Mouse (Mus musculus): Measurements from ENCODE around the gene Zdhhc14. TPM values are rescaled to one million over a fixed set of nuclear protein-coding genes. Genes with fewer than 3 reads are reported as not detected.

The Zdhhc14 gene
- polyA plus RNA-seq, 1 experiment from 2014 or later, result 4.1 TPM

DNA sequence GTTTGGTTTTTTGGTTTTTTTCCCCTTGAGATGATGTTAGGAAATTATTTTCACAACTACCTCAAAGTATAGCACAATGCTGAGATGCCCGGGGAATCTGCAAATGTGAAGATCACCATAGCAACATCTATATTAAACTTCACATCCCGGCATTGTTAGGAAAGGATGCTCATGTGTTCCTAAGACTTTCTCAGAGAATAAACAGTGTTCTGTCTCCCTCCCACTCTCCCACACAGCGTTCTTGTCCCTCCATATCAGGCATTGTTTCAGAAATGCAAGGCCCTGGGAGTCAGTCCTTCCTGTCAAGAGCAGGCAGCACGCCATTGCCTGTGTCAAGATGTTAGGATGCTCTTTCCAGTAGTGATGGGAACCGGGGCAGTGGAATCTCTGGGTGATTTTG, 51.7 kb downstream of the Zdhhc14 start:
- Histone ChIP-seq H3K27ac (replicated peaks) (no peak overlapping the region), H3K36me3 (no peaks in the 10 kb centered on the region), H3K27me3 (no peaks in the 10 kb centered on the region), H3K9ac (replicated peaks) (no peak overlapping the region), H3K4me1 (no peaks in the 10 kb centered on the region), H3K4me3 (no peak overlapping the region), H3K9me3 (no peaks in the 10 kb centered on the region), H3K4me2 (replicated peaks) (no peak overlapping the region)
- ATAC-seq (ENCODE audit: low FRiP score, low read depth), result no peak
- WGBS, result 72% methylated on average over 5 of the region's 5 CpGs

DNA sequence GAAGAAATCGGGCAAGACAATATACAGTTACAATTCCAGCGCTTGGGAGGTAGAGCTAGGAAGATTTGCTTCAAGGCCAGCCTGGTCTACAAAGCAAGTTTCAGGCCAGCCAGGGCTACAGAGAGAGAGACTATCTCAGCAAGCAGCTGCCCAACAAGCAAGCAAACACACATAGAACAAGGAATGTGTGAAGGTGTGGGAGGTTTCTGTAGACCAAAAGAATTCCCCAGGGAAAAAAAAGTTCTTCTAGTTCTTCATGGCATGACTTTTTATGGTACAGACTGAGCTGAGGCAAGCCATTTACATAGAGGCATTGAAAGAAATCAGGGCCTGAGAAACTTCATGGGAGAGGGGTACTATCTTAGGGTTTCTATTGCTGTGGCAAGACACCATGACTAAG, 52.7 kb downstream of the Zdhhc14 start:
- Histone ChIP-seq H3K4me1 (no peaks in the 10 kb centered on the region), H3K9me3 (no peaks in the 10 kb centered on the region), H3K27me3 (no peaks in the 10 kb centered on the region), H3K4me3 (no peak overlapping the region), H3K9ac (replicated peaks) (no peak overlapping the region), H3K27ac (replicated peaks) (no peak overlapping the region), H3K4me2 (replicated peaks) (no peak overlapping the region), H3K36me3 (no peaks in the 10 kb centered on the region)
- ATAC-seq (ENCODE audit: low FRiP score, low read depth), result no peak
- 90% methylated on average over 2 of the region's 2 CpGs for WGBS

DNA sequence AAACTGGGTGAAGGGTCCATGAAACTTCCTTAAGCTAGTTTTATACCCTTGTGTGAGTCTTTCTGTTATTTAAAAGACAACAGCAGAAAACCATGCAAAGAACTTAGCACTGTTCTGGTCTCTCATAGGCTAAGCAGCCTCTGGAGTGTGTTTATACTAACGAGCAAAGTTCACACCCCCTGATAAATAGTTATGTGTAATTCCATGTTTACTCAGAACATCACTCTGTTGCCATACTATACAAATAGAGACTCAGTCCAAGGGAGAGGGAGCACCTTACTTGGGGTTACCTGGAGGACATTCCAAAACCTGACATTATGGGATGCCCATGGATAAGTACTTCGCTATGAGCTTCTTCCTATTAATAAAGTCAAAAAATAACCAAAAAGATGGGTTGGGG, 56.2 kb downstream of the Zdhhc14 start:
- Histone ChIP-seq H3K9me3 (no peaks in the 10 kb centered on the region), H3K4me1 (no peaks in the 10 kb centered on the region), H3K27ac (replicated peaks) (no peak overlapping the region), H3K4me3 (no peak overlapping the region), H3K27me3 (no peaks in the 10 kb centered on the region; the same call in 1 of the 2 replicates), H3K36me3 (no peaks in the 10 kb centered on the region), H3K4me2 (replicated peaks) (no peak overlapping the region), H3K9ac (replicated peaks) (no peak overlapping the region)
- no peak for ATAC-seq (ENCODE audit: low FRiP score, low read depth)
- WGBS, result 91% methylated on average over 2 of the region's 2 CpGs

DNA sequence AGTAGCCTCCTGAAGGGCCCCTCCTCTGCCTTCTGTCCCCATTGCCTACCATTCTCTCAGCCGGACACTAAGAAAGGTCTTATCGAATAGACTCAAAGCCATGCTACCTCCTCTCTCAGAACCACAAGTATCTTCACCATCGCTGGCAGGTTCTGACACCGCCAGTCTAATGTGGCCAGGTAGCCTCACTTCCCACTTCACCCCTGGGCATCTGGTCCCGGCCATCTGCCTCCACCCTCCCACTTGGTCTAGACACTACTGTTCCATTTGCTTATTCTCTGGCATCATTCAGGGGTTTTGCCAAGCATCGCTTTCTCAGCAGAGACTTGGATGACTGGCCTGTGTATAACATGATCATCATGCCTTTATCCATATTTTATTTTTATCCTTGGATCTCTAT, 57.1 kb downstream of the Zdhhc14 start:
- Histone ChIP-seq H3K4me1 (no peaks in the 10 kb centered on the region), H3K36me3 (no peaks in the 10 kb centered on the region), H3K9ac (replicated peaks) (no peak overlapping the region), H3K9me3 (no peaks in the 10 kb centered on the region), H3K4me3 (no peak overlapping the region), H3K4me2 (replicated peaks) (no peak overlapping the region), H3K27me3 (no peaks in the 10 kb centered on the region; the same call in 1 of the 2 replicates), H3K27ac (replicated peaks) (no peak overlapping the region)
- no peak for ATAC-seq (ENCODE audit: low FRiP score, low read depth)
- WGBS, result 94% methylated on average over 6 of the region's 6 CpGs

DNA sequence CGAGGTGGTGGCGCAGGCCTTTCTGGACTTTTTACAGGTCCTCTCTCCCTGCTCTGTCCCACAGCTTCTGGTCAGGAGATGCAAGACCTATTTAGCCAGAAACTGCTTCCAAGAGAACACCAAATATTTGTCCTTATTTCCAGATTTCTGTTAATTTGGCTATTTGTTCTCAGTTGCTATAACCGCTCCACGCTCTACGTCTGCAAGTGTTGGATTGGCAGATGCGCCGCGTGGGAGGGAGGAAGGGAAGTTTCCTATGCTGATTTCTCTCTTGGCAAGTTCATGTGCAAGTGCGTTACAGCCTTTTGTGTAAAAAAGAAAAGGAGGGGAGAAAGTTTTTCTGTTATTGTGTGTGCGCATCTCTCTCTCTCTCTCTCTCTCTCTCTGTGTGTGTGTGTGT, 58.1 kb downstream of the Zdhhc14 start:
- H3K4me2 ChIP-seq (replicated peaks), result no peak overlapping the region
- no peak for ATAC-seq (ENCODE audit: low FRiP score, low read depth)
- no peaks in the 10 kb centered on the region for H3K36me3 ChIP-seq
- WGBS, result 90% methylated on average over 10 of the region's 10 CpGs
- H3K27me3 ChIP-seq, result no peaks in the 10 kb centered on the region; the same call in 1 of the 2 replicates
- no peaks in the 10 kb centered on the region for H3K4me1 ChIP-seq
- no peaks in the 10 kb centered on the region for H3K9me3 ChIP-seq
- H3K4me3 ChIP-seq, result no peak overlapping the region
- no peak overlapping the region for H3K9ac ChIP-seq (replicated peaks)
- H3K27ac ChIP-seq (replicated peaks), result no peak overlapping the region

DNA sequence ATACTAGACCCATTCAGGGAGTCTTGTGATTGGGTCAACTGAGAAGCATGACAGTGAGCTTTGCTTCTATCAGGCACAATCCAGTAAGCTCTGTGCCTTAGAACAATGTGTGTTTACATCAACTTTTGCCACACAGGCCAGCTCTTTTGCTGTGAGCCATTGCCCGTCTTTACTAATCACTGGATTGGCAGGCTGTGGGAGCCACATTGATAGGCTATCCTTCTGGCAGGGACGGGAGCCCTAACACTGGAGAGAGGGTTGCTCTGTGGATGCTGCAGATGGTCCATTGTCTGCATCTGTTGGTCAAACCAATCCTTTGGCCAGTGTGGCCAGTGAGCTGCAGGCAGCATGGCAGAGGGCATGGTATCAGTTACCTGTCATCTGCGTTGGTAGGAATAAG, 58.8 kb downstream of the Zdhhc14 start:
- Histone ChIP-seq H3K27me3 (no peaks in the 10 kb centered on the region; the same call in 1 of the 2 replicates), H3K27ac (replicated peaks) (no peak overlapping the region), H3K9ac (replicated peaks) (no peak overlapping the region), H3K4me3 (no peak overlapping the region), H3K4me2 (replicated peaks) (no peak overlapping the region), H3K4me1 (no peaks in the 10 kb centered on the region), H3K9me3 (no peaks in the 10 kb centered on the region), H3K36me3 (no peaks in the 10 kb centered on the region)
- 86% methylated on average over 3 of the region's 3 CpGs for WGBS
- no peak for ATAC-seq (ENCODE audit: low FRiP score, low read depth)

DNA sequence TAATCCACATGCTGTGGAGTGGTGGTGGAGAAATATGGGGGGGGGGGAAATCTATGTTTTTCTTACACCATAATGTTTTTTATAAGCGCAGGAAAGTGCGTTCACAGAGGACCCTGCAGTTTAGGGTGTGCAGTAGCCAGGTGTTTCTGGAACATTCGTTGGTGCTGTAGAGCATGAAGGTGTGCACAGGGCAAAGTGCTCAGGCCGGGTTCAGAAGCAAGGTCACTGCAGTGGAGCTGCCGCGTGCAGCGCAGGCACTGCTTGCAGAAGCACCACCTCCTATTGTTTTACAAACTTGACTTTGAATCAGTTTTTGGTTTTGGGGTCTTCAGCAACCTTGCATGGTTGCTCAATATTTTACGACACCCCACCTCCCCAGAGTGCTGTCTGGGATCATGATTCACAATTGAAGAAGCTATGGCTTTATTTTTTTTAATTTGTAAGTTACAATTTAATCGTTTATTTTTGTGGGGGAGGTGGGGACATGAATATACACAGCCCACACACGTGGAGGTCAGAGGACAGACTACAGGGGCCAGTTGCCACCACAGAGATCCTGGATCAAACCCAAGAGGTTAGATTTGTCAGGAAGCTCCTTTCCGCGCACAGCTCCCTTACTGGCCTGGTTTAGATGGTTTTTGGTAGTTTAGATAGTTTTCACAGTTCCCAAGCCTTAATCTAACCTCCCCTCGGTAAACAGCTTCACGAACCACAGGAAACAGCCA, 59.8 kb downstream of the Zdhhc14 start:
- Histone ChIP-seq H3K27ac (replicated peaks) (no peak overlapping the region), H3K9me3 (no peaks in the 10 kb centered on the region), H3K4me3 (no peak overlapping the region), H3K36me3 (no peaks in the 10 kb centered on the region), H3K27me3 (no peaks in the 10 kb centered on the region; the same call in 1 of the 2 replicates), H3K4me1 (no peaks in the 10 kb centered on the region), H3K9ac (replicated peaks) (no peak overlapping the region), H3K4me2 (replicated peaks) (no peak overlapping the region)
- ATAC-seq (ENCODE audit: low FRiP score, low read depth), result no peak
- WGBS, result 73% methylated on average over 14 of the region's 14 CpGs

DNA sequence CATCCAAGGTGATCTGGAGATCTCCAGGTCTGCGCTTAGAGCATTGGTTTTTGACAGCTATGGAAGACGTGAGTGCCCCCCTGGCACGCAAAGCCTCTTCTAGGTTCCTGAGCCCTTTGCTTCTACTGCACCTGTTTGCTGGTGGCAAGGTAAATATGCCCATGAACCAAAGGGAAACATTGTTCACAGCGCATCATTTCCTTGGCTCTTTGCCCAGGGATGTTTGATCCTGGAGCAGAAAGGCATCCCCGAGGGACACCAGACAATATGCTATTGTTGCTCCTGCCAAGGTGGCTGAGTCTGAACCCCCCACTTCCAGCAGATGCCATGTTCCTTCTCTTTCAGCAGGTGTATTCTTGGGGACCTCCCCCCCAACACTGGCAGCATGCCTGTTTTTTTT, 61.2 kb downstream of the Zdhhc14 start:
- no peak overlapping the region for H3K4me3 ChIP-seq
- no peaks in the 10 kb centered on the region for H3K4me1 ChIP-seq
- no peak overlapping the region for H3K4me2 ChIP-seq (replicated peaks)
- ATAC-seq (ENCODE audit: low FRiP score, low read depth), result no peak
- no peaks in the 10 kb centered on the region; the same call in 1 of the 2 replicates for H3K27me3 ChIP-seq
- H3K27ac ChIP-seq (replicated peaks), result no peak overlapping the region
- no peaks in the 10 kb centered on the region for H3K9me3 ChIP-seq
- H3K9ac ChIP-seq (replicated peaks), result no peak overlapping the region
- no peaks in the 10 kb centered on the region for H3K36me3 ChIP-seq
- WGBS, result 91% methylated on average over 5 of the region's 5 CpGs

DNA sequence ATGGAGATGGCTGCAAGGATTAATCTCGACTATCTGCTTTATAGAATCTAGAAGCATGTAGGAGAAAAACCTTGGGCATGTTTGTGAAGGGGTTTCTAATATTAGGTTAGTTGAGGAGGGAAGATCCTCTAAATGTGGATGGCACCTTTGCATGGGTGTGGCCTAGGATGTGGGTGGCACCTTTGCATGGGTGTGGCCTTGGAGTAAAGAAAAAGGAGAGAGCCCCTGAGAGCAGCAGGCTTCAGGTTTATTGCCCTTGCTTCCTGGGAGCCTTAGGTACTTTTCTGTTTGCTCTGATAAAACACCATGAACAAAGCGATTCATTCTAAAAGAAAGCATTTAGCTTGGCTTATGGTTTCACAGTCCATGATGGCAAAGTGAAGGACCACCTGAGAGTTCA, 62.2 kb downstream of the Zdhhc14 start:
- Histone ChIP-seq H3K27ac (replicated peaks) (no peak overlapping the region), H3K36me3 (no peaks in the 10 kb centered on the region), H3K27me3 (no peaks in the 10 kb centered on the region; the same call in 1 of the 2 replicates), H3K4me3 (no peak overlapping the region), H3K4me2 (replicated peaks) (no peak overlapping the region), H3K9ac (replicated peaks) (no peak overlapping the region), H3K4me1 (no peaks in the 10 kb centered on the region), H3K9me3 (no peaks in the 10 kb centered on the region)
- WGBS, result 84% methylated on average over 2 of the region's 2 CpGs
- ATAC-seq (ENCODE audit: low FRiP score, low read depth), result no peak

DNA sequence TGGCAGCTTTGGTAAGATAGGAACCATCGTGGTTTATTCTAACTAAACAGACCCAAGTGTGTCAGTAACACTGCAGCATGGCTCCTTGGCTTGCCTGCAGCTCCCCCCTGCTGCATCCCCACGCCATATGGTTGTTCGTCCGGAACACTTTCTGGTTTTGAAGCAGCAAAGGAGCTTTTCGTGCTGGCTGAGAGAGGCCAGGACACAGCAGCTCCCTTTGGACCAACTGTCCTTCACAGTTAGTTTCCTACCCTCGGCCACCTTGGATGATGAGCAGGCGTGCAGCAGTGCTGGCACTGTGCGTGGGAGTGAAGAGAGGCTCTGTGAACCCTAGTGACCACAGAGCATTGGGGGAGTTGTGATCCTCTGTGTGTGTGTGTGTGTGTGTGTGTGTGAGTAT, 64.2 kb downstream of the Zdhhc14 start:
- Histone ChIP-seq H3K4me2 (replicated peaks) (no peak overlapping the region), H3K4me3 (no peak overlapping the region), H3K27me3 (no peaks in the 10 kb centered on the region), H3K9ac (replicated peaks) (no peak overlapping the region), H3K4me1 (no peaks in the 10 kb centered on the region), H3K36me3 (no peaks in the 10 kb centered on the region), H3K9me3 (no peaks in the 10 kb centered on the region), H3K27ac (replicated peaks) (no peak overlapping the region)
- no peak for ATAC-seq (ENCODE audit: low FRiP score, low read depth)
- WGBS, result 84% methylated on average over 8 of the region's 8 CpGs

DNA sequence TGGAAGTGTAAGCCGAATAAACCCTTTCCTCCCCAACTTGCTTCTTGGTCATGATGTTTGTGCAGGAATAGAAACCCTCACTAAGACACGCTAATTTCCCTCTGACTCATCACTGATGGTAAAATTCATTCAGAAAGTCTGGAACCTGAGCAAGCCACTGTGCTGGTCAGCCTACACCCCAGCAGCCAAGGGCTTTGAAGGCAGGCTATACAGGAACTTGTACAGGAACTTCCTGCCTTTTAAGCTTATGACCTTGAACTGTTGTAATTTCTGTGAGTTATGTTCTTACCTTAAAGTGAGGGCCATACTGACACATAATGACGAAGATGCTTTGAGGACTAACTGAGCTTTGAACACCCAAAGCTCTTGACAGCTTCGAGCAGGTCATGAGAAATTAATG, 67.9 kb downstream of the Zdhhc14 start:
- H3K27ac ChIP-seq (replicated peaks), result no peak overlapping the region
- no peak overlapping the region for H3K4me3 ChIP-seq
- no peak overlapping the region for H3K4me2 ChIP-seq (replicated peaks)
- no peaks in the 10 kb centered on the region for H3K4me1 ChIP-seq
- no peak overlapping the region for H3K9ac ChIP-seq (replicated peaks)
- no peaks in the 10 kb centered on the region for H3K36me3 ChIP-seq
- no peaks in the 10 kb centered on the region for H3K9me3 ChIP-seq
- whole genome bisulfite sequencing, result 86% methylated on average over 4 of the region's 4 CpGs
- H3K27me3 ChIP-seq, result no peaks in the 10 kb centered on the region
- ATAC-seq (ENCODE audit: low FRiP score, low read depth), result no peak

DNA sequence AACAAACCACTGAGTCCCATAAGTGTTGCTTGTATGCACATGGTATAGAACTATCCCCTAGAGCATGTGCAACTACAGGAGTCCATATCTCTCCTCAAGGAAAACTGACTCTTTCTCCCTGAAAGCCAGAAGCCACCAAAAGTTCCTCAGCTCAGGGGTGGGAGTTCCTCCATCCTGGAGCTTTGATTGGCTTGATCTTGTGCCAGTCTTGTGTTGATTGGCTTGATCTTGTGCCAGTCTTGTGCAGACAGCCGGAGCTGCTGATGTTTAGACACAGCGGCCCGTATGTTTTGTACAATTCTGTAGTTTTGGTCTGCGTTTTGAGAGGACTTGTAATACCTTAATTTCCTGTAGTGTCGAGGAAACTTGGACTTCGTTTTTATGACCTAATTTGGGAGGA, 70.8 kb downstream of the Zdhhc14 start:
- H3K27me3 ChIP-seq, result no peaks in the 10 kb centered on the region
- H3K4me2 ChIP-seq (replicated peaks), result no peak overlapping the region
- H3K4me1 ChIP-seq, result no peaks in the 10 kb centered on the region; the same call in 1 of the 2 replicates
- no peak overlapping the region for H3K4me3 ChIP-seq
- H3K27ac ChIP-seq (replicated peaks), result no peak overlapping the region
- H3K9ac ChIP-seq (replicated peaks), result no peak overlapping the region
- no peaks in the 10 kb centered on the region for H3K9me3 ChIP-seq
- no peak for ATAC-seq (ENCODE audit: low FRiP score, low read depth)
- no peaks in the 10 kb centered on the region for H3K36me3 ChIP-seq
- 94% methylated on average over 6 of the region's 6 CpGs for WGBS

DNA sequence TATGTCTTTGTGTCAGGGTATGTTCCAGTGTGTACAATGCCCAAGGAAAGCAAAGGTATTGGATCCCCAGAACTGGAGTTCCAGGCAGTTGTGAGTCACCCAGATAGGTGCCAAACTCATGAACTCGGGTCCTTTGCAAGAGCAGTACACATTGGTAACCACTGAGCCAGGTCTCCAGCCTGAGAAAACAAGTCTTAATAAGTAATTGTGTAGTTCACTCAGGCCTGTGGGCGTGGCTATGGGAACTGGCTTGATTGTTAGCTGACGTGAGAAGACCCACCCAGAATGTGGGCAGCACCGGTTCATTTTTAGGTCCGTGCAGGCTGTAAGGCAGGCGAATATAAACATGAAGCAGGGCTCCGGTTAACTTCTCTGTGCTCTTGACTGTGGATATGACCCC, 73.6 kb downstream of the Zdhhc14 start:
- Histone ChIP-seq H3K9ac (replicated peaks) (no peak overlapping the region), H3K4me2 (replicated peaks) (no peak overlapping the region), H3K4me1 (no peaks in the 10 kb centered on the region; the same call in 1 of the 2 replicates), H3K27ac (replicated peaks) (no peak overlapping the region), H3K9me3 (no peaks in the 10 kb centered on the region), H3K27me3 (no peaks in the 10 kb centered on the region), H3K4me3 (no peak overlapping the region), H3K36me3 (no peaks in the 10 kb centered on the region)
- WGBS, result 82% methylated on average over 7 of the region's 7 CpGs
- no peak for ATAC-seq (ENCODE audit: low FRiP score, low read depth)
